In the genomic region with DNA sequence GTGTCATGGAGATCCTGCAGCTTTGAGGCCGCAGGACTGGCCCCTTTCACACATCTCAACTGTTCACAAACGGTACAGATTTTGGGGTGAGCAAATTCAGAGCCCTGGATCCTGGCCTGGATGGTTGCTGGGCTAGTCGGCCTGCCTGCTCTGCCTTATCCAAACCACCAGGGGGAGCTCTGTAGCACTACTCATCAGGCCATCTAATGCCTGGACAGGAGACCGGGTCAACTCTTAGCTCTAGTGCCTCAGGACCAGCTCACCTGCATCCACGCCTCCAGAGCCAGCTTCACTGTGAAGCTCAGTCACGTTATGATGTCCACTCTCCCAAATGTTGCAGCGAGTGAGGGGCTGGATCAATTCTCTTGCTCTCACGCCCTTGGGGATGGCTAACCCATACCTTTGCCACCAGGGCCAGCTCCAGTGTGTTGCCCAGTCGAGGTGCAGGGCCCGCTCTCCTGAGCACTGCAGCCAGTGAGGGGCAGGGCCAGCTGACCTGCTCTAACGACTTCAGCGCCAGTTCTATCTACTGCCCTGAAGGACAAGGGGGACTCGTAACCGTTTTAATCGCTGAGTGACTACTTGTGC, we compare ENCODE assay signal across 8 mouse cellular contexts.
A peak's percentile ranks its signal among the peaks of the same experiment; 100 is the strongest.
DNase-seq lines count a peak whose midpoint lies in the region; ATAC-seq and TF ChIP-seq lines count a peak whose summit lies in the region.

No protein-coding gene starts in this region.

- TF ChIP-seq POLR2A in lung, adult 2 months (IDR thresholded peaks at IDR 0.05; ENCODE audit: borderline replicate concordance, extremely low read depth, low read depth, low read length): no peak

- H3K27me3 ChIP-seq in embryonic facial prominence, embryonic 12.5 days: 0 out of 2 replicates have a peak, but pooled peaks cover 6% of the 10 kb centered on the region
- no peaks in the 10 kb centered on the region for H3K27me3 ChIP-seq in heart, postnatal 0 days (ENCODE audit: control insufficient read depth, insufficient read depth, low read length)

- H3K36me3 ChIP-seq in ES-E14 (ENCODE audit: control insufficient read depth, insufficient read depth, low read length, poor library complexity, severe bottlenecking): no peaks in the 10 kb centered on the region
- no peaks in the 10 kb centered on the region for H3K36me3 ChIP-seq in embryonic facial prominence, embryonic 12.5 days
- H3K36me3 ChIP-seq in heart, postnatal 0 days (replicated peaks; ENCODE audit: control insufficient read depth, insufficient read depth, low read length): no peaks in the 10 kb centered on the region

- no peaks in the 10 kb centered on the region for H3K4me1 ChIP-seq in ES-E14 (ENCODE audit: control insufficient read depth in 2 of 2, insufficient read depth in 2 of 2, low read length in 2 of 2, poor library complexity in 1 of 2)
- H3K4me1 ChIP-seq in embryonic facial prominence, embryonic 12.5 days: peaks cover 4% of the 10 kb centered on the region; the same call in 1 of the 2 replicates
- H3K4me1 ChIP-seq in heart, postnatal 0 days (ENCODE audit: control insufficient read depth, insufficient read depth): no peaks in the 10 kb centered on the region
- no peaks in the 10 kb centered on the region; the same call in 1 of the 2 replicates for H3K4me1 ChIP-seq in lung, adult 2 months (ENCODE audit: control insufficient read depth, insufficient read depth, low read length)

- DNase-seq in ES-E14 (ENCODE audit: low read depth, low spot score): peak; percentile 31
- peak; percentile 54 to 70 for DNase-seq in adrenal gland, postnatal 36 days
- no peak for DNase-seq in heart, postnatal 0 days (ENCODE audit: low spot score)
- peak; percentile 62 to 68 for DNase-seq in kidney, postnatal 4 days
- peak; percentile 62 for DNase-seq in lung, adult 2 months
- peak; percentile 78 for DNase-seq in retina, postnatal 1 day
- DNase-seq in urinary bladder, postnatal 36 days (ENCODE audit: low spot score in 2 of 2): peak; percentile 44 to 58

- H3K9me3 ChIP-seq in ES-E14 (ENCODE audit: control insufficient read depth, insufficient read depth, low read depth, low read length): no peaks in the 10 kb centered on the region
- H3K9me3 ChIP-seq in embryonic facial prominence, embryonic 12.5 days: no peaks in the 10 kb centered on the region
- no peaks in the 10 kb centered on the region for H3K9me3 ChIP-seq in heart, postnatal 0 days (replicated peaks; ENCODE audit: control insufficient read depth, low read length)

- no peak overlapping the region for H3K9ac ChIP-seq in ES-E14 (ENCODE audit: insufficient read depth, low read depth, low read length, poor library complexity, severe bottlenecking)
- no peak overlapping the region for H3K9ac ChIP-seq in embryonic facial prominence, embryonic 12.5 days
- H3K9ac ChIP-seq in heart, postnatal 0 days (replicated peaks; ENCODE audit: low read depth, low read length): no peak overlapping the region

- no peak for TF ChIP-seq EP300 in heart, postnatal 0 days (IDR thresholded peaks at IDR 0.05; ENCODE audit: low read depth)

- H3K4me3 ChIP-seq in ES-E14 (ENCODE audit: insufficient read depth in 1 of 2, low read depth in 1 of 2, low read length in 2 of 2, poor library complexity in 1 of 2, severe bottlenecking in 1 of 2): no peak overlapping the region
- no peak overlapping the region for H3K4me3 ChIP-seq in embryonic facial prominence, embryonic 12.5 days
- H3K4me3 ChIP-seq in heart, postnatal 0 days (ENCODE audit: low read depth, low read length): no peak overlapping the region
- no peak overlapping the region for H3K4me3 ChIP-seq in lung, adult 2 months (replicated peaks; ENCODE audit: extremely low read depth, low read depth, low read length)

- peak; percentile 80 for TF ChIP-seq CTCF in heart, postnatal 0 days (IDR thresholded peaks at IDR 0.05; ENCODE audit: low read depth)
- peak; percentile 91 for TF ChIP-seq CTCF in lung, adult 2 months (IDR thresholded peaks at IDR 0.05; ENCODE audit: insufficient read depth, low read length)

- WGBS in embryonic facial prominence, embryonic 12.5 days: 55% methylated on average over 15 of the region's 15 CpGs
- 56% methylated on average over 15 of the region's 15 CpGs for WGBS in heart, postnatal 0 days
- WGBS in lung, adult 2 months: 62% methylated on average over 15 of the region's 15 CpGs

- in situ Hi-C loops in ES-E14 (cut with MboI; ENCODE audit: low sequenced_read_pairs in 2 of 2, unreplicated experiment in 2 of 2): no loop called here

- no peak overlapping the region for H3K27ac ChIP-seq in ES-E14 (ENCODE audit: insufficient read depth, low read depth, low read length, poor library complexity, severe bottlenecking)
- H3K27ac ChIP-seq in embryonic facial prominence, embryonic 12.5 days: no peak overlapping the region
- no peak overlapping the region for H3K27ac ChIP-seq in heart, postnatal 0 days (ENCODE audit: low read depth)

- H3K4me2 ChIP-seq in embryonic facial prominence, embryonic 12.5 days (replicated peaks): no peak overlapping the region
- no peak overlapping the region for H3K4me2 ChIP-seq in heart, postnatal 0 days (ENCODE audit: low read depth, low read length)

- 0 out of 2 replicates have a peak, but pooled peaks have one; percentile 35 for ATAC-seq in embryonic facial prominence, embryonic 12.5 days (ENCODE audit: insufficient number of reproducible peaks, insufficient read depth, low FRiP score, low TSS enrichment)
- ATAC-seq in heart, postnatal 0 days (ENCODE audit: insufficient read depth, low read depth): no peak

TF ChIP-seq in ES-E14, 5 proteins besides CTCF, POLR2A, EP300 and RAD21:
- TF ChIP-seq CHD2 (IDR thresholded peaks at IDR 0.05; ENCODE audit: low read depth, low read length) (no peak), ZC3H11A (IDR thresholded peaks at IDR 0.05; ENCODE audit: borderline replicate concordance, low read depth, low read length) (peak; percentile 42; the same call in 1 of the 2 replicates)
